Mouse (Mus musculus) E14TG2a.4 (cell line): ENCODE measurements around the gene Kif14.
"Not testable (repeated sequence)": the region's sequence is repeated elsewhere in the genome, so short reads cannot be mapped to it uniquely, and the experiment has no call there.

Experiments used
- H3K27me3 ChIP-seq: 2 replicates; pipeline ENCODE4 v1.6.1; 2014; ENCODE audit warnings: low read length, control low read depth; ENCODE audit not compliant: insufficient read depth
- H3K36me3 ChIP-seq: 2 replicates; pipeline ENCODE4 v1.6.1; 2014; ENCODE audit warnings: low read length, control low read depth; ENCODE audit not compliant: insufficient read depth
- H3K4me1 ChIP-seq: replicated peaks from 2 replicates; pipeline ENCODE4 v1.6.1; 2014; ENCODE audit warnings: low read depth, low read length, control low read depth
- H3K4me3 ChIP-seq: replicated peaks from 2 replicates; pipeline ENCODE4 v1.5.1; 2014; ENCODE audit warnings: mild to moderate bottlenecking, low read length
- H3K9me3 ChIP-seq: 2 replicates; pipeline ENCODE4 v1.6.1; 2014; ENCODE audit warnings: low read length, control low read depth
- CTCF ChIP-seq: conservative IDR thresholded peaks from 2 replicates; pipeline ENCODE4 v1.5.1; 2014; ENCODE audit warnings: low read length
- NANOG ChIP-seq: IDR thresholded peaks from 2 replicates; pipeline ENCODE4 v1.6.1; 2014; ENCODE audit warnings: borderline replicate concordance, low read length, mixed read lengths
- POU5F1 ChIP-seq: IDR thresholded peaks from 2 replicates; pipeline ENCODE4 v1.6.1; 2014; ENCODE audit warnings: low read length, borderline replicate concordance

Kif14 gene

DNA sequence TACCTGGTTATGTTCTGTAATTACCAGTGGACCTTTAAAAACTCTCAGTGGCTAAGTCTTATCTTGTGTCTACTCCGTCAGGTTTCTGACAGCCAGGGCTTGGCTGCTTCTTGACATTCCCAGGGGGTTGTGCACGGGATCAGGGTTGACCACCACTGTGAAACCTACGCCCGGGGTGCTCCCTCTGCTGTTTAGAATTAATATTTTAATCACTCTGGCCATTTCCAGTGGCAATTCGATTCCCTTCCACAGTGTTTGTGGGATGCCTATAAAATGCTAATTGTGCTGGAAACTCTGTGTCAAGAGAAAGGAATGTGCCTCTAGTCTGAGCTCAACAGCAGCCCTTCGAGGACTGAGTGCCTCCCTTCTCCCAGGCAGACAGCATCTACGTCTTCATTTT lies 89.7 kb downstream of the Kif14 start:
- TF ChIP-seq POU5F1 (no peak), CTCF (0 out of 2 replicates have a peak, but pooled peaks have one; percentile 2)
- H3K9me3 ChIP-seq, result no peaks in the 10 kb centered on the region
- no peaks in the 10 kb centered on the region for H3K27me3 ChIP-seq
- H3K36me3 ChIP-seq, result no peaks in the 10 kb centered on the region
- H3K4me3 ChIP-seq, result no peak overlapping the region
- peaks cover 49% of the 10 kb centered on the region for H3K4me1 ChIP-seq

DNA sequence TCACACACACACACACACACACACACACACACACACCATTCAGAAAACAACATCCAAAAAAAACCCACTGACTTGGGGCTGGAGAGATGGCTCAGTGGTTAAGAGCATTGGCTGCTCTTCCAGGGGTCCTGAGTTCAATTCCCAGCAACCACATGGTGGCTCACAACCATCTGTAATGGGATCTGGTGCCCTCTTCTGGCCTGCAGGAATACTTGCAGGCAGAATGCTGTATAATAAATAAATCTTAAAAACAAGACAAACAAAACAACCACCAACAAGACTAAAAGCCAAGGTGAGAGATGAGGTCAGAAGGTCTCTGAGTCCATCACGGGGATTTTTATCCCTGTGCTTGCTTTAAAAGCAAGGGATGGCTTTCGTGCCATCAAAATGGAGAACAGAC lies 90.5 kb downstream of the Kif14 start:
- peaks cover 55% of the 10 kb centered on the region for H3K4me1 ChIP-seq
- H3K36me3 ChIP-seq, H3K4me3 ChIP-seq, H3K9me3 ChIP-seq, H3K27me3 ChIP-seq: not testable (repeated sequence)
- TF ChIP-seq CTCF, result peak; percentile 35

DNA sequence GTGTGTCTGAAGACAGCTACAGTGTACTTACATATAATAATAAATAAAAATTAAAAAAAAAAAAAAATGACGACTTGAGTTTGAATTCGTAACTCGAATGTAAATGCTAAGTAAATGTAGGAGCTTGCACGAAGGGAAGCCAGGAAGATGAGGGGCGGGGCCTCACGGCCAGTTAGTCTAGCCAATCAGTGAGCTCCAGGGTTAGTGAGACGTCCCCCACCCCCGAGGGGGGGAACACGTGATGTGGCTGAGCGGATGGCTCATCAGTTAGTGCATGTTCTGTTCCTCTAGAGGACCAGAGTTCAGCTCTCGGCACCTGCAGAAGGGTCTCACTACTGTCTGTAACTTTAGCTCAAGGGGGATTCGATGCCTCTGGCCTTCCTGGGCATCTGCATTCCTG lies 91.3 kb downstream of the Kif14 start:
- H3K4me3 ChIP-seq, result no peak overlapping the region
- TF ChIP-seq POU5F1 (no peak), CTCF (no peak), NANOG (no peak)

DNA sequence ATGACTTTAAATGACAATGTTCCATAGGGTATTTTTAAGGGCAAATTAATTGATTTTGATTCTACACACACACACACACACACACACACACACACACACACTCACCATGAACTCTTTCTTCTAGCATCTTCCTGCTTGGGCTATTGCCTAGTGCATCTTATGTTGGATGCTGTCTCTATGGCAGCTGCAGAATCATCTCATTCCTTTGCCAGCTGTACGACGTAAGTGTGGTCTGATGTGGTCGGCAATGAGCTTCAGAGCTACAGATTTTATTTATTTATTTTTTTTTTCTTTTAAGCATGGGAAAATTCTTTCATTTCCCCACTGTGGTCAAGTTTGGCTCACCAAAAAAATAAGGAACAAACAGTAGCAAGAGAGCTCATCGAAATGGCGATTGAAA lies 92.6 kb downstream of the Kif14 start:
- Histone ChIP-seq H3K4me3 (no peak overlapping the region), H3K27me3 (no peaks in the 10 kb centered on the region)
- no peak for TF ChIP-seq CTCF
- TF ChIP-seq POU5F1, result no peak
- TF ChIP-seq NANOG, result no peak

More for the DNA sequence above, 91.3 kb downstream of the Kif14 start:
- no peaks in the 10 kb centered on the region for H3K9me3 ChIP-seq
- peaks cover 63% of the 10 kb centered on the region for H3K4me1 ChIP-seq
- no peaks in the 10 kb centered on the region for H3K27me3 ChIP-seq
- H3K36me3 ChIP-seq, result no peaks in the 10 kb centered on the region

DNA sequence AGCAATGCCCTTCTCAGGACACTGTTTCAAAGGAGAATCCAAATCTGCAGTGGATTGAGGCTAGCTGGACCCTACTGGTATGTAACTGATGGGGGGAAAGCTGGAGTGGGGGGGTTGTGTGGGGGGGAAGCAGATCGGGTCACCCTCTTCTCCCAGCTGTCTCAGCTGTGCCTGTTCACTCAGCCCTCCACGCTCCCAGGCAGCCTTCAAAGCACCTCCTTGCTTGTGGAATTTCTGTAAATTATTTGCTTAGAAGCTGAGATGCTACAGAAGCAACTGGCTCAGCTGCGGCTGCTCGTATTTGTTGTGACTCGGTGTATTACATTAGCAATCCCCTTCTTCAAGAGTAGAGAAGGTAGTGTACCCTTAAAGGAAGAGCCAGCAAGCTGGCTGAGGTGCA lies 93.1 kb downstream of the Kif14 start:
- TF ChIP-seq NANOG (no peak), POU5F1 (no peak), CTCF (no peak)
- Histone ChIP-seq H3K4me1 (peaks cover 70% of the 10 kb centered on the region), H3K9me3 (no peaks in the 10 kb centered on the region), H3K4me3 (no peak overlapping the region), H3K27me3 (no peaks in the 10 kb centered on the region), H3K36me3 (no peaks in the 10 kb centered on the region)

More for the DNA sequence above, 92.6 kb downstream of the Kif14 start:
- no peaks in the 10 kb centered on the region for H3K9me3 ChIP-seq
- peaks cover 72% of the 10 kb centered on the region for H3K4me1 ChIP-seq
- no peaks in the 10 kb centered on the region for H3K36me3 ChIP-seq

DNA sequence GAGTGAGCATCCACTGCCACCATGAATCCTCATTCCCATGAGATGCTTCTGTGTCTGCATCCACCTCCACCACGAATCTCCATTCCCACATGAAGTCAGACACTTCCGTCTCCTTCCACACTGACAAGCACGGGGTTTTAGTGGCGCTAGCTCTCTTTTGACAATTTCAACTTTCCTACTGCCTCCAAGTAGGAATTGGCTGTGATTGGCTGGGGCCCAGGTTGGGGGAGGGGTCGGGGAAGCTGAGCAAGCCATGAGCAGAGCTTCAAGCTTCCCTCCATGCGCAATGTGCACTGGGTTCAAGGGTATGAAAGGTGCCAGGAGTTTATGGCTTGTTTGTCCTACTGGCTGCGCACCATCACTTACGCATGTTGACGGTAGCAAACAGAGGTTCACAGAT lies 93.6 kb downstream of the Kif14 start:
- no peaks in the 10 kb centered on the region for H3K36me3 ChIP-seq
- H3K4me1 ChIP-seq, result peaks cover 70% of the 10 kb centered on the region
- H3K9me3 ChIP-seq, result no peaks in the 10 kb centered on the region
- TF ChIP-seq CTCF, result no peak
- TF ChIP-seq POU5F1, result no peak
- TF ChIP-seq NANOG, result no peak
- H3K27me3 ChIP-seq, result no peaks in the 10 kb centered on the region
- no peak overlapping the region for H3K4me3 ChIP-seq

DNA sequence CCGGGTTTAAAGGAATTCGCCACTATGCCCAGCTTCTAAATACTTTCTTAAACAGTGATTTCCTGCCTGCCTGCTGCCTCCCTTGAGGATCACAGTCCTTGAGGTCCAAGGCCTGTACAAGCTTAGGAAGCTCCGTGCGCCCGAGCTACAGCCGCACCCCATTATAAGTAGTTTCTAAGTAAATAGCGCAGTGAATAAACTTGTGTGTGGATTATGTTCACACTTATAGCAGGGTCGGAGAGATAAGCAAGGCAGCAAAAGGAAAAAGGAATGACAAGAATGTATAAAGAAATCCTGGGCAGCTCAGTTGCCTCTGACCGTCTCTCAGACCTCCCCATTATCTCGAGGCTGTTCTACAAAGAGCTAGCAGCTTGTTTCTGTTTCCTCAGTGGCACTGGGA lies 95.7 kb downstream of the Kif14 start:
- Histone ChIP-seq H3K4me3 (0 out of 2 replicates have a peak overlapping the region, but pooled peaks have one; percentile 20), H3K4me1 (peaks cover 74% of the 10 kb centered on the region), H3K36me3 (no peaks in the 10 kb centered on the region), H3K27me3 (no peaks in the 10 kb centered on the region), H3K9me3 (no peaks in the 10 kb centered on the region)
- TF ChIP-seq POU5F1, result no peak
- no peak for TF ChIP-seq CTCF
- TF ChIP-seq NANOG, result no peak

DNA sequence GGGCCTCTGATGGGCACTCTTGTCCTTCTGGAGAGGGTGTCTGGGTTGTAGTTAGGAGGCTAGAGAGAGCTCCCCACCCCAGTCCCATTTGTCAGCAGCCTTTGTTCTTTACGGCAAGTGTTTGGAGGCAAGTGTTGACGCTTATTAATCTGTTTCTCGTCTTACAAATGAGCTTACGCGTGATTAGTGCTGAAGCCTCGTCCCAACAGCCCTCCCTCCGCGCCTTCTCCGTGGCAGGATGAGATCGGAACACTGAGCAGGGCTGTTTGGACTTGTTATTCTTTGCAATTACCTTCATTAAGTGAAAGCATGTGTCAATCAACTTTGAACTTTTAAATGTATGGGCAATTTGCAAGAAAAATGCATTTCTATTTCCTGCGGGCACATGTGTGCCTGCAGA lies 97.0 kb downstream of the Kif14 start:
- no peaks in the 10 kb centered on the region for H3K36me3 ChIP-seq
- H3K4me3 ChIP-seq, result 0 out of 2 replicates have a peak overlapping the region, but pooled peaks have one; percentile 18
- peaks cover 79% of the 10 kb centered on the region for H3K4me1 ChIP-seq
- TF ChIP-seq NANOG, result no peak
- TF ChIP-seq CTCF, result no peak
- TF ChIP-seq POU5F1, result no peak
- H3K9me3 ChIP-seq, result no peaks in the 10 kb centered on the region
- H3K27me3 ChIP-seq, result no peaks in the 10 kb centered on the region

GRCm38 (mm10) chr1:136564963-136565362 lies 98.8 kb downstream of the Kif14 start:
- H3K36me3 ChIP-seq, result no peaks in the 10 kb centered on the region
- no peaks in the 10 kb centered on the region for H3K9me3 ChIP-seq
- no peak for TF ChIP-seq NANOG
- TF ChIP-seq CTCF, result peak; percentile 48
- TF ChIP-seq POU5F1, result no peak
- H3K4me1 ChIP-seq, result peaks cover 80% of the 10 kb centered on the region
- H3K27me3 ChIP-seq, result no peaks in the 10 kb centered on the region
- H3K4me3 ChIP-seq, result no peak overlapping the region

- Histone ChIP-seq H3K36me3 (no peaks in the 10 kb centered on the region), H3K4me1 (peaks cover 72% of the 10 kb centered on the region), H3K9me3 (no peaks in the 10 kb centered on the region), H3K4me3 (peak overlapping the region; percentile 73), H3K27me3 (no peaks in the 10 kb centered on the region)
- TF ChIP-seq CTCF (no peak), NANOG (peak; percentile 88)
Measured at GRCm38 (mm10) chr1:136566386-136566785, 100.2 kb downstream of the Kif14 start.
